Mouse (Mus musculus): ENCODE data around the gene Tfrc.

Tfrc gene

DNA sequence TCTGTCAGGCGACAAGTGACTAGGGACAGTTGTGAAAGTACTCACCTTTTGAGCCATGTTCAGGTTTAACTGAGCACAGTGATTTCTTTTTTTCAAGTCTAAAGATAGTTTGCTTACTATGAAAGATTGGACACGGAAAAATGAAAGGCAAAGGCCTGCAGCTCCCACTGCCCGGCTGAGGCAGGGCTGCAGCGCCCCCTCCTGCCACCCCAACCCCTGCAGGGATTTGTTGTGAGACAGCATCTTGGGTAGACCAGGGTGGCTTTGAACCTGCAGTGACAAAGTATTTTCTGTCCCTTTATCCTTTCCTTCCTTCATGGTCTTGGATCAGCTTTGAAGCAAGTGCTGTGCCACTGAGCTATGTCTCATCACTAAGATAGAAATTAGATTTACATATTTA, 59.8 kb downstream of the Tfrc start:
- DNase-seq (ENCODE audit: low read depth, low spot score) = no peak

- no peak for DNase-seq (ENCODE audit: low read depth, low spot score)
Observed at GRCm38 (mm10) chr16:32669243-32669642, 60.5 kb downstream of the Tfrc start.

DNA sequence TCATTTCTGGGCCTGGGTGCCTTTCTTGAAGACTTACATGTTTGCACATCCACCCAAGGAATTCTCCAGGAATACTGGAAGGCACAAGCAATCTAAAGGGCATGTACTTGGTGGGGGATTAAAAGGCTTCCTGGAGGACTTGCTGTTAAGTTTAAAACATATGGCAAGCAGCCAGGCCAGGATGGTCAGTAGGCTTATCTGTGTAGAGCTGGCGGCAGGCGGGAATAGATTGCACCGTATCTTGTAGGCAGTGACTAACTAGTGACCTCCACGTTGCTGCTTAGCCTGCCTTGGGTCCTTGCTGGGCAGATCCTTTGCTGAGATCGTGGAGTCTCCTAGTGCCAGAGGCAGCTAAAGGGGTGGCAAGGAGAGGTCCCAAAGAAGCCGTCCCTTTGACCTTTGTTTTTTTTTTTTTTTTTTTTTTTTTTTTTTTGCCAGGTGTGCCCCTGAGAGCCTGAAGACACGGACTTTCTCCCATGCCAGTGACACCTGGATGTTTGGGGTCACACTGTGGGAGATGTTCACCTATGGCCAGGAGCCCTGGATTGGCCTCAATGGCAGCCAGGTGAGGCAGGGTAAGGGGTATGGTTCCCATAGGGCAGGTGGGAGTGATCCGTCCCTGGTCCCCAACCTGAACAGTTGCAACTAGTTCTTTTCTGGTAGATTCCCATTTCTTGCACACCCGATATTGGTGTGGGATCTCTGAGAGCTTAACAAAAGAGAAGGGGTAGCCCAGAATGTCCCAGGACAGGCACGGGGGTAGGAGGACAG, 61.8 kb downstream of the Tfrc start:
- no peak for DNase-seq (ENCODE audit: low read depth, low spot score)

- no peak for DNase-seq (ENCODE audit: low read depth, low spot score)
Observed at GRCm38 (mm10) chr16:32671206-32671887, 62.6 kb downstream of the Tfrc start.

DNA sequence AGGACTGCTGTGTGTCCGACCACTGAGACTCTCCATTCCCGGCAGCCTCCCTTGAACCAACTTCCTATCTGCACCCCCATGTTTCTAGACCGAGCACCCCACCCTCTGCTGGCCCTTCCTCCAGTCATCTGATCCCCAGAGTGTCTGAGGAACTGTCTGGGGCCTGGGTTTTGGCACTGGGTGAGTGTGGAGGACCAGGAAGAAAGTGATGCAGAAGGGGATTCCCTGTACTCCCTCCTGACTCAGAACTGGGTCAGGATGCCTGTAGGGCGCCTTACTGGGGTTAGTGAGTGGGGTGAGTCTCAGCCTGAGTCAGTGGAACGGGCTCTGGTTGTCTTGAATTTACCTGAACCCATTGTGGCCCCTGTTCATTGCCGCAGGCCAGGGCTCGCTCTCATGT, 63.5 kb downstream of the Tfrc start:
- no peak for DNase-seq (ENCODE audit: low read depth, low spot score)

DNA sequence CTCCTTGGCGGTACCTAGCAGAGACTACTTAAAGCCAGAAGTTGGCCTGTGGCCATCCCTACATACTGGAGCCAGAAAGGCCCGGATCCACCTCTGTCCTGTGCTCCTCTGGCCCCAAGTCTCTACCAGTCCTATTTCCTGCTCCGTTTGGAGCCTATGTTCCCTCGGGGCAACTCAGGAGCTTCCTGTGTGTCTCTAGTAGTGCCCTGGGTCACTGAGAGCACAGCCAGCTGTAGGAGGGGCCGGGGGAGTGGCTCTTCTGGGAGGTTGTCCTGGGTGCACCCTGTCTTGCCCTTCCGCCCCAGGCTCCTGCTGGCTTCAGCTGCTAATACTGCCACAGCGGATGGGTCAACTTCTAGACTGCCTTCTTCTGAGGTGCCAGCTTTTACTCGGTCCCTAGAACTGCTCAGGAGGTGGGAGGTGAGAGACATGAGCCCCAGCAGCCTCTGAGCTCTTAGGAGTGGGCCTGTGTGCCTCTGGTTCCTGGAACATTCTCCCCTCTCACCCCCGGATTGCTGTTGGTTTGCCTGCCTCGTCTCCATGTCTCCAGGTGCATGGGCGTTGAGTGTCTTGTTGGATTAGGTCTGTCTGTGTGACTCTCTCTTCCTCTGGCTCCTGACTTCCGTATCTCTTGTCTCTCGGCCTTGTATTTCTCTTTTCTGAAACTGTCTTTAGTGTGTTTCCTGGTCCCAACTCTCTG, 64.3 kb downstream of the Tfrc start:
- DNase-seq (ENCODE audit: low read depth, low spot score) = no peak

- no peak for DNase-seq (ENCODE audit: low read depth, low spot score)
Observed at GRCm38 (mm10) chr16:32674121-32674740, 65.5 kb downstream of the Tfrc start.

DNA sequence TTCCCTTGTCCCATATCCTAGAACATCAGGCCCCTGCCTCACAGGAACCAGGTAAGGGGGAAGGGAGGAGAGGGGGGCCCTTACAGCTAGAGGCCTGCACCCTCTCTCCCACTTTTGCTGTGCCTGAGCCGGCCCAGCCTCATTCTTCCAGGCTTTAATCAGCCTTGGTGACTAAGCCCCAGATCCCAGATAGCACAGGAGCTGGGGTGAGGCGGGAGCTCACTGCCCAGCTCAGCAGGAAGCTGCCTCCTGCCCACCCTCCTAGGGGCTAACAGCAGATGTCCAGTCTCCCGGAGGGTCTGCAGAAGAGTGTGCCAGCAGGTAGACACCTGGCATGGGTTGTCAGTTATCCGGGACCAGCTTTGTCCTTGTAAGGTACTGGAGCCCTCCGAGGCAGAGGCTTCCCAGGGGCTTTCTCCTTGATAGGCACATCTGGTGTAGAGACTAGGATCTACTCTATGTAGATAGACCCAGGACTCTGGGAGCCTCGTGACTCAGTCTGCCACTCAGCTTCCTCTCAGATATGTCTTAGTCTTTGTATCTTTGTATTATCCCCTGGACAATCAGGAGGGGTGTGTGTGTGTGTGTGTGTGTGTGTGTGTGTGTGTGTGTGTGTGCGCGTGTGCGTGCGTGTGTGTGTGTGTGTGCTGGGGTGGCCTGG, 68.5 kb downstream of the Tfrc start:
- DNase-seq (ENCODE audit: low read depth, low spot score) = no peak

DNA sequence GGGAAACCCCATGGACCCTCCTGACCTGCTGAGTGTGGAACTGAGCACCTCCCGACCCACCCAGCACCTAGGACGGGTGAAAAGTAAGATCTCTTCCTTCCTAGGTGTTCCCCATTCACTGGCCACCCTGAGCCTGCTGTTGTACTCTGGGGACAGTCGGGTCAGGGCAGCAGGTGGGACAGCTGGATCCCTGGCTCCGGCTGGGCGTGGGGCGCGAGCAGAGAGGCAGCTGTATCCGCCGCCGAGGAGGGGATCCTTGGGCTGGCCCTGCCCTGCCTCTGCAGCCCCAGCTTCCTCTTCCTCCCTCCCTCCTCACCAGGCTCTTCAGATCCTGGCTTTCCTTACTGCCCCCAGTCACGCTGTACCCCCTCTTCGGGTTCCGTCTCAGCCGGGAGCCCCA, 69.2 kb downstream of the Tfrc start:
- no peak for DNase-seq (ENCODE audit: low read depth, low spot score)

DNA sequence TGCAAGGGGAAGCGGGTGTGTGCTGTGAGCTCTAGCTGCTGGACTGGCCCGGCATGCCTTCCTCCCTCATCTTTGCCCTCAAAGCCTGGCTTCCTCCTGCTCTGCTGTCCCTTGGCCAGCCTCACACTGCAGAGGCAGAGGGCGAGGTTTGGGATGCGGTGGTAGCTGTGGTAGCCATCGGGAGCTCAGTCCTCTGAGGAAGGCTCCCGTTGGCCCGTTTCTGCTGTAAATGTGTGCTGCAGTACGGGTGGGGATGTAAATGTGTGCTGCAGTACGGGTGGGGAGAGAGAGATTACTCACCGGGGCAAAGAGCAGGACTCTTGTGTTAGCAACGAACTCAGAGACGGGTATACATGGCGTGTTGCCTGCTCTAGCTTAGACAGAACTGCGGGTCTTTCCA, 70.1 kb downstream of the Tfrc start:
- DNase-seq (ENCODE audit: low read depth, low spot score) = no peak

DNA sequence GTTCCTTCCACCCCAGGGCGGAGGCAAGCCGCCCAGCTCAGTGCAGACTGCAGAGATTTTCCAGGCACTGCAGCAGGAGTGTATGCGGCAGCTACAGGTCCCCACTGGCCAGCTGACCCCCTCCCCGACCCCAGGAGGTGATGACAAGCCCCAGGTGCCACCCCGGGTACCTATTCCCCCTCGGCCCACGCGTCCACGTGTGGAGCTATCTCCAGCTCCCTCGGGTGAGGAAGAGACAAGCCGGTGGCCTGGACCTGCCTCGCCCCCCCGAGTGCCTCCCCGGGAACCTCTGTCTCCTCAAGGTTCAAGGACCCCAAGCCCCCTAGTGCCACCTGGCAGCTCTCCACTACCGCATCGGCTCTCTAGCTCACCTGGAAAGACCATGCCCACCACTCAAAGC, 71.3 kb downstream of the Tfrc start:
- DNase-seq (ENCODE audit: low read depth, low spot score) = no peak

GRCm38 (mm10) chr16:32680806-32681205, 72.1 kb downstream of the Tfrc start:
- DNase-seq (ENCODE audit: low read depth, low spot score) = no peak

- peak; percentile 66 for DNase-seq (ENCODE audit: low read depth, low spot score)
Observed at GRCm38 (mm10) chr16:32682194-32682593, 73.5 kb downstream of the Tfrc start.

Data from embryo, embryonic 11.5 days (tissue).